12 mouse cellular contexts compared by ENCODE assay signal in genomic region chr4:136699084-136699450, GRCm38 (mm10).
DNase-seq lines count a peak whose midpoint lies in the region; ATAC-seq lines count a peak whose summit lies in the region.
"Had no signal": no experiment of that assay in that cellular context is flagged by ENCODE, and none has a peak within 500 bp of the region (broad histone marks: within the 10 kb centered on the region; RNA-seq: fewer than 3 reads in every experiment).

No protein-coding gene starts in this region.

- H3K4me1 ChIP-seq in hindbrain, embryonic 10.5 days (replicated peaks), result peaks cover 65% of the 10 kb centered on the region
- peaks cover 60% of the 10 kb centered on the region for H3K4me1 ChIP-seq in midbrain, embryonic 13.5 days (replicated peaks)

- WGBS in hindbrain, embryonic 10.5 days, result 76% methylated on average over 7 of the region's 7 CpGs
- 59% methylated on average over 7 of the region's 7 CpGs for WGBS in midbrain, embryonic 13.5 days

- peak; percentile 87 for DNase-seq in left cerebral cortex, postnatal 4 days
- no peak for DNase-seq in left cerebral cortex, postnatal 10 days (ENCODE audit: extremely low spot score in 1 of 2, low spot score in 2 of 2)
- peak; percentile 63 to 72 for DNase-seq in cerebellum, postnatal 14 days
- no peak for DNase-seq in hindbrain, embryonic 10.5 days (ENCODE audit: low spot score)
- no peak for DNase-seq in embryo, embryonic 10 days (ENCODE audit: low spot score)
- no peak for DNase-seq in kidney, postnatal 4 days
- no peak for DNase-seq in gastrocnemius, postnatal 25 days
- DNase-seq: adrenal gland, postnatal 14 days; thymus, adult 2 months had no signal

- no peak for ATAC-seq in midbrain, embryonic 13.5 days

- no peak overlapping the region for H3K4me3 ChIP-seq in hindbrain, embryonic 10.5 days
- H3K4me3 ChIP-seq in midbrain, embryonic 13.5 days (replicated peaks), result no peak overlapping the region
- H3K4me3 ChIP-seq: embryonic facial prominence, embryonic 15.5 days; heart, embryonic 10.5 days had no signal

- H3K9ac ChIP-seq in midbrain, embryonic 13.5 days (replicated peaks), result no peak overlapping the region
- H3K9ac ChIP-seq: embryonic facial prominence, embryonic 15.5 days had no signal

- H3K27me3 ChIP-seq in hindbrain, embryonic 10.5 days (ENCODE audit: insufficient read depth, poor library complexity, severe bottlenecking), result no peaks in the 10 kb centered on the region
- H3K27me3 ChIP-seq in midbrain, embryonic 13.5 days, result no peaks in the 10 kb centered on the region
- H3K27me3 ChIP-seq: embryonic facial prominence, embryonic 15.5 days had no signal

- no peak overlapping the region for H3K4me2 ChIP-seq in midbrain, embryonic 13.5 days (replicated peaks)
- H3K4me2 ChIP-seq: embryonic facial prominence, embryonic 15.5 days had no signal

- H3K9me3 ChIP-seq in hindbrain, embryonic 10.5 days, result no peaks in the 10 kb centered on the region
- no peaks in the 10 kb centered on the region for H3K9me3 ChIP-seq in midbrain, embryonic 13.5 days
- H3K9me3 ChIP-seq: embryonic facial prominence, embryonic 15.5 days; heart, embryonic 10.5 days had no signal

- peak overlapping the region; percentile 68 for H3K27ac ChIP-seq in hindbrain, embryonic 10.5 days
- H3K27ac ChIP-seq in midbrain, embryonic 13.5 days, result peak overlapping the region; percentile 74
- H3K27ac ChIP-seq: embryonic facial prominence, embryonic 15.5 days; heart, embryonic 10.5 days had no signal

- intact Hi-C loops in left cerebral cortex, postnatal 4 days (cut with DNase I), result no loop called here
- intact Hi-C loops in left cerebral cortex, postnatal 10 days (cut with DNase I), result no loop called here

- H3K36me3 ChIP-seq in hindbrain, embryonic 10.5 days, result peaks cover 21% of the 10 kb centered on the region
- peaks cover 19% of the 10 kb centered on the region for H3K36me3 ChIP-seq in midbrain, embryonic 13.5 days

Comparison
In these comparisons a context has a peak if more than half of its experiments do, and no peak if none do; other contexts are left out.
1. DNase-seq: peak in left cerebral cortex, postnatal 4 days (single experiment) and cerebellum, postnatal 14 days (2 of 2); none in left cerebral cortex, postnatal 10 days (0 of 2), hindbrain, embryonic 10.5 days (single experiment), embryo, embryonic 10 days (single experiment), kidney, postnatal 4 days (0 of 2) and gastrocnemius, postnatal 25 days (single experiment).